Mouse (Mus musculus) small intestine, adult 2 months (tissue): Measurements from ENCODE around the gene Maml3. TPM values are rescaled to one million over a fixed set of nuclear protein-coding genes. Genes with fewer than 3 reads are reported as not detected.

Experiments used
- H3K27ac ChIP-seq: fragments of 200-500 bp; 2 replicates; pipeline ENCODE4 v1.5.1; 2012; ENCODE audit warnings: low read depth, low read length, control low read depth, inconsistent platforms; ENCODE audit not compliant: insufficient read depth
- H3K27me3 ChIP-seq: fragments of 200-500 bp; 2 replicates; pipeline ENCODE4 v1.6.1; 2012; ENCODE audit warnings: mild to moderate bottlenecking, moderate library complexity, low read length, inconsistent platforms; ENCODE audit not compliant: control insufficient read depth, insufficient read depth
- H3K36me3 ChIP-seq: fragments of 200-500 bp; 2 replicates; pipeline ENCODE4 v1.6.1; 2012; ENCODE audit warnings: mild to moderate bottlenecking, low read length, control low read depth, inconsistent platforms; ENCODE audit not compliant: control insufficient read depth, insufficient read depth
- H3K4me1 ChIP-seq: fragments of 200-500 bp; 2 replicates; pipeline ENCODE4 v1.6.1; 2012; ENCODE audit warnings: low read length, inconsistent platforms, mixed read lengths; ENCODE audit not compliant: control insufficient read depth, insufficient read depth, insufficient read length
- H3K4me3 ChIP-seq: fragments of 200-500 bp; 2 replicates; pipeline ENCODE4 v1.5.1; 2012; ENCODE audit warnings: low read depth, mild to moderate bottlenecking, control low read depth, inconsistent platforms, low read length, moderate library complexity
- CTCF ChIP-seq: fragments of 200-500 bp; IDR thresholded peaks from 2 replicates; pipeline ENCODE4 v1.5.1; 2012; ENCODE audit warnings: low read depth, mild to moderate bottlenecking, control low read depth, inconsistent platforms, low read length, moderate library complexity, mixed read lengths; ENCODE audit not compliant: insufficient replicate concordance, insufficient read length; ENCODE audit errors: extremely low read depth
- POLR2A ChIP-seq: fragments of 200-500 bp; IDR thresholded peaks from 2 replicates; pipeline ENCODE4 v1.6.1; 2012; ENCODE audit warnings: low read depth, mild to moderate bottlenecking, control low read depth, inconsistent platforms, low read length, moderate library complexity
- WGBS: fragments of 180-500 bp; shearing (Covaris S2); methylation state at CpG from one replicate; pipeline ENCODE4 v1.1.7; 2018; 5-methylcytosine and 5-hydroxymethylcytosine counted together
- polyA plus RNA-seq: library from polyadenylated mRNA; depleted of rRNA; stranded (reverse); fragments of >200 nt; gene quantifications from 2 replicates; pipeline ENCODE4 v1.2.3, GENCODE M21; 2012

Gene Maml3
- polyA plus RNA-seq, 1 experiment, result 3.2 TPM

DNA sequence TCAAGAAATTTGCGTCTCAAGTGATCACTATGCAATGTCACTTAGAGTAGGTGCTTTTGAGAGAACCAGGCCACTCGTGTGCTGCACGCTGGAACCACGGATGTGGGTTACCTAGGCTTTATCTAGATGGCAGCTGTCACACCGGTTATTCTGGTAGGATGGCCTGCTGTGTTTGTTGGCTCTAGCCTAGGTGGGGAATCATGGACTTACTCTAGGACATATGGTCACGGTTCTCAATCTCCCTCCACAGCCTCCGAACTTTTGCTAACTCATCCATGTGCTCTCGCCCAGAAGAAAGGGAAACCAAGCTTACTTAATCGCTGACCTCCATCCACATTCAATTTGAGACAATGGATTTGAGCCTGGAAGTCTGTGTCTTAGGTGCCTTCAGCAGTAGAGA lies 280.4 kb downstream of the Maml3 start:
- H3K36me3 ChIP-seq, result no peaks in the 10 kb centered on the region
- 85% methylated on average over 9 of the region's 9 CpGs for WGBS
- no peak overlapping the region for H3K4me3 ChIP-seq
- TF ChIP-seq POLR2A (no peak), CTCF (no peak)
- H3K27ac ChIP-seq, result no peak overlapping the region
- H3K4me1 ChIP-seq, result peaks cover 2% of the 10 kb centered on the region; the same call in 1 of the 2 replicates
- no peaks in the 10 kb centered on the region for H3K27me3 ChIP-seq

DNA sequence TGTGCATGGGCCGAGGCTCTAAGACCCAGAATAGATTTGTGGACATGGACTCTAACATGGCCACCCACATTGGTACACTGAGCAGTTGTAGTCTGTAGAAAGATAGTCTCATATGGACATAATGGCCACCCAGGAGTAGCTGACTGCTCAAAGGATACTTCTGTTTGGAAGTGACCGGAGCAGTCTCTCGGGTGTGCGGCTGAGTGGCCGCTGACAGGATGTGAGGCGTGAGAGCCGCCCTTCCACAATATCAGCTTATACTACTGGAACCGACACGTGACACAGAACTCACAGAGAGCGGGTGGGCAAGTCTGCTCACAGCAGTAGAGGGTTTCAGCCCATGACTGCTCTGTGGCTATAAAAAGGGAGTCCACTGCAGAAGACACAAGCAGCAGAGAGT lies 283.3 kb downstream of the Maml3 start:
- H3K27ac ChIP-seq, result no peak overlapping the region
- H3K4me1 ChIP-seq, result no peaks in the 10 kb centered on the region
- WGBS, result 95% methylated on average over 10 of the region's 10 CpGs
- H3K27me3 ChIP-seq, result no peaks in the 10 kb centered on the region
- TF ChIP-seq CTCF (no peak), POLR2A (no peak)
- H3K36me3 ChIP-seq, result no peaks in the 10 kb centered on the region
- no peak overlapping the region for H3K4me3 ChIP-seq

- Histone ChIP-seq H3K27ac (no peak overlapping the region), H3K36me3 (no peaks in the 10 kb centered on the region), H3K4me3 (no peak overlapping the region), H3K27me3 (no peaks in the 10 kb centered on the region), H3K4me1 (no peaks in the 10 kb centered on the region)
- WGBS, result 88% methylated on average over 7 of the region's 7 CpGs
- no peak for TF ChIP-seq CTCF
- TF ChIP-seq POLR2A, result no peak
Observed at GRCm38 (mm10) chr3:51819109-51819508, 285.8 kb downstream of the Maml3 start.

- no peaks in the 10 kb centered on the region for H3K4me1 ChIP-seq
- no peak overlapping the region for H3K27ac ChIP-seq
- TF ChIP-seq POLR2A (no peak), CTCF (no peak)
- no peak overlapping the region for H3K4me3 ChIP-seq
- H3K36me3 ChIP-seq, result no peaks in the 10 kb centered on the region
- no peaks in the 10 kb centered on the region for H3K27me3 ChIP-seq
- 97% methylated on average over 15 of the region's 15 CpGs for WGBS
Observed at GRCm38 (mm10) chr3:51817919-51818318, 287.0 kb downstream of the Maml3 start.

GRCm38 (mm10) chr3:51817329-51817728 lies 287.5 kb downstream of the Maml3 start:
- 92% methylated on average over 6 of the region's 6 CpGs for WGBS
- Histone ChIP-seq H3K27me3 (no peaks in the 10 kb centered on the region), H3K27ac (no peak overlapping the region), H3K4me1 (no peaks in the 10 kb centered on the region), H3K36me3 (no peaks in the 10 kb centered on the region), H3K4me3 (no peak overlapping the region)
- TF ChIP-seq CTCF, result no peak
- no peak for TF ChIP-seq POLR2A

DNA sequence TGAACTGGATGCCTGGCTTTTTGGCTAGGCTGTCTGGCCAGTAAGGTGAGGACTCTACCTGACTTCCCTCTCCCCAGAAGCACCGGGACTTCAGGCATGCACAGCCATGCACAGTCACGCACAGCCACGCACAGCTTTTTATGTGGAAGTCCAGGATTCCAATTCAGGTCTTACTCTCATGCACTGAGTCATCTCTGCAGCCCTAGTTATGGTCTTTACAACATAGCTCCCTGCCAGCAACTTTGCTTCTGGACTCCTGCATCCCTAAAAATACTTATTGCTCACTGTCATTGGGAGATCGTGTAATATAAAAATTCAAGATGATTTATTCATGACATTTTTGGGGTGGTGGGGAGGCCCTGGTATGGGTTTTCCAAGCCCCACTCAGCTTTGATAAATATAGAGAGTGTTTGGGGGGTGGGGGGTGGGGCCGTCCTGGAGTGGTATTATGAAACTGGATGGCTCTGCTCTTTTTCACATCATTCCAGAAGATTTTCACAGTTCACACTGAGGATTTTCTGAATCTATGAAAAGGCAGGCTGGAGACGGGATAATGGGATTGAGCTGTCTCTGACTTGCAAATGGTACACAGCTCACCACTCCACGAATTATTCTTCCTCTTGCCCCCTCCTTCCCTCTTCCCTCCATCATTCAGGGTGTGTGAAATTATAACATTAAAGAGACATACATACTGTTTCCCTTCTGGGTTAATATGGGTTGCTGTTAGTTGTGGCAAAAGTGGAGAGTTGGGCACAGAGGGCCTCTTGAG lies 288.2 kb downstream of the Maml3 start:
- Histone ChIP-seq H3K4me3 (no peak overlapping the region), H3K27me3 (no peaks in the 10 kb centered on the region), H3K4me1 (no peaks in the 10 kb centered on the region), H3K36me3 (no peaks in the 10 kb centered on the region), H3K27ac (no peak overlapping the region)
- 88% methylated on average over 7 of the region's 7 CpGs for WGBS
- TF ChIP-seq POLR2A (no peak), CTCF (no peak)

- Histone ChIP-seq H3K27me3 (no peaks in the 10 kb centered on the region), H3K4me1 (0 out of 2 replicates have a peak, but pooled peaks cover 2% of the 10 kb centered on the region), H3K4me3 (no peak overlapping the region), H3K36me3 (no peaks in the 10 kb centered on the region), H3K27ac (no peak overlapping the region)
- 80% methylated on average over 4 of the region's 4 CpGs for WGBS
- TF ChIP-seq POLR2A (no peak), CTCF (no peak)
Observed at GRCm38 (mm10) chr3:51814073-51814472, 290.8 kb downstream of the Maml3 start.
